Mouse (Mus musculus) natural killer cell, adult 2 months (primary cell): ENCODE results near the gene Dhx29.
A peak's percentile ranks its signal among the peaks of the same experiment; 100 is the strongest.

Experiments
- DNase-seq, 2 experiments: peaks; one replicate each; pipeline ENCODE4 v3.0.0; 2022; ENCODE audit warnings: low spot score in 2 of 2

Dhx29 gene

DNA sequence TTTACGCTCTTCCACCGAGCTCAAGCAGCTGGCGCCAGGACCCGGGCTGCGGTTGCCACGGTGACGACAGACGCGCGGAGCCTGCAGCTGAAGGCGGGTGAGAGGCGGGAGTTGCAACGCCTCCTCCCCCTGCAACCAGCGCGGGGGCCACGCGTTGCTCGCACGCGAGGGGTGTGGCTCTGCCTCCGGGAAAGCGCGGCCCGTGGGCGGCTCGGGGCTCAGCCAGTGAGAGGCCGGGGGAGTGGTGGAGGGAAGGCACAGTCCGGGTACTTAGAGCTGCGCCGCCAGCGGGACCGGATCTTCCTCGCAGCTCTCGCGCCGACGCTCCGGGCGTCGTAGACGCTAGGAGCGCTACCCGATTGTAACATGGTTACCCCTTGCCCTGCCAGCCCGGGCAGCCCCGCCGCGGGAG, 60.3 kb downstream of the Dhx29 start, which contains the start of gene Ccno:
Gene Ccno (plus strand): TSS at position 271 of the 412 bp plus-strand sequence.
- DNase-seq, result peak; percentile 69 to 81

DNA sequence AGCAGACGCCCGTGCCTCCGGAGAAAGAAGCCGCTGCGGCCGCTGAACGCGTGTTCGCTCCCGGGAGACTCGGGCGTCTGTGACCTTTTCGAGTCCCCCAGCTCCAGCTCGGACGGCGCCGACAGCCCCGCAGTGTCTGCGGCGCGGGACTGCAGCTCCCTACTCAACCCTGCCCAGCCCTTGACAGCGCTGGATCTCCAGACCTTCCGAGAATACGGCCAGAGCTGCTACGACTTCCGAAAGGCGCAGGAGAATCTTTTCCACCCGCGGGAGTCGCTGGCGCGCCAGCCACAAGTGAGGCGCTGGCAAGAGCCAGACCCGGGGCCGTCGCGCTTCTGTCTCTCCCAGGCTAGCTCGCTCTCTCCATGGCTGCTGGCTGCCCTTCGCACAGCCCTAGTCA, 60.7 kb downstream of the Dhx29 start:
- DNase-seq, result no peak

GRCm38 (mm10) chr13:112988866-112989265, 61.6 kb downstream of the Dhx29 start:
- no peak for DNase-seq

- DNase-seq, result no peak
Observed at GRCm38 (mm10) chr13:112989541-112989940, 62.3 kb downstream of the Dhx29 start.

DNA sequence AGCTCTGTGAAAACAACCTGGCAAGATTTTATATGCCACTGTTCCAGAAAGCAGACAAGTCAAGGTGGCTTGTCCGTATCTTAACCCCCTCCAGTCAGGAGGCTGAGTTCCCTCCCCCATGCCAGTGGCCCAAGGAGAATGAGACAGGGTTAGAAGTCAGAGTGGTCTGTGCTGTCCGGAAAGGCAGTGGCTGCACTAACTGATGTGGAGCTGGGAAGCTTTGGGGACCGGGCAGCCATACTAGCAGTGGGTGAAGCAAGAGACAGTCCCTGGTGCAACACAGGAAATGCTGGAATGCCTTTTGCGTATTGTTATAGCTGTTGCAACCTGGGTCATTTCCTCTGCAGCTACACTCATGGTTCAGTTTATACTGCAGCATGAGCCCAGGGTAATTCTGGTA, 63.1 kb downstream of the Dhx29 start:
- DNase-seq, result no peak

- no peak for DNase-seq
Observed at GRCm38 (mm10) chr13:112993531-112994152, 66.4 kb downstream of the Dhx29 start, which contains the start of gene Mcidas. Mcidas (plus strand) TSS chr13:112993845.

- peak; percentile 38 to 49 for DNase-seq
Observed at GRCm38 (mm10) chr13:112994191-112994590, 66.9 kb downstream of the Dhx29 start.

DNA sequence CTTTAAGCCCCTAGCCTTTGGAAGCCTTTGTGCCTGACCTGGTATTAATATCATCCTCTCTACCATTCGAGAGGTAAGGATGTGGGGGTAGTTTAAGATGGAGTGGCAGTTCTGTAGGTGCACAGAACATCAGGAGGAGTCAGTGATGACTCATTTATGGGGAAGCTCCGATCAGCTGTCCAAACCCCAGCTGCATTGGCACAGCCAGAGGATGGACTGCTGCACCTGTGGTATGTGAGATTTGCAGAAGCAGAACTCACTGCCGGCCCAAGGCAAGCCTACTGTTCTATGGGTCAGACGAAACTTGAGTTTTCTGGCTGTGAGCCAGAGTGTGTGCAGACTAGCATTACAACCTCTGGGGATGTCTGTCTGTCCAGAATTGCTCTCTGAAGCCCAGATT, 69.2 kb downstream of the Dhx29 start:
- no peak for DNase-seq

DNA sequence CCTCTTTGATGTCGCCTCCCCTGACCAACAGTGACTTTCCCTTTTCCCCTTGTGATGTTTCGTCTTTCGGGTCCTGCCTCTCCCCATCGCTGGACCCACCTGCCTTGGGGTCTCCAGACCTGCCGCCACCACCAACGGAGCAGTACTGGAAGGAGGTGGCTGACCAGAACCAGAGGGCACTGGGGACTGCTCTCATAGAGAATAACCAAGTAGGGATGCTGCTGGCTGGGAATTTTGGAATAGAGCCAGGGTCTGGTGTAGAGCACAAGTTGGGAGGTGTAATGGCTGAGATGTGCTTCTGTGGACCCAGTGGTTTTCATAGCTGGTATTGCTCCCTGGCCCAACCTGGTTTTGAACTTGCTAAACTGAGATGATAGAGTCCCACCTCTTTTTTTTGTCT, 70.1 kb downstream of the Dhx29 start:
- no peak for DNase-seq

DNA sequence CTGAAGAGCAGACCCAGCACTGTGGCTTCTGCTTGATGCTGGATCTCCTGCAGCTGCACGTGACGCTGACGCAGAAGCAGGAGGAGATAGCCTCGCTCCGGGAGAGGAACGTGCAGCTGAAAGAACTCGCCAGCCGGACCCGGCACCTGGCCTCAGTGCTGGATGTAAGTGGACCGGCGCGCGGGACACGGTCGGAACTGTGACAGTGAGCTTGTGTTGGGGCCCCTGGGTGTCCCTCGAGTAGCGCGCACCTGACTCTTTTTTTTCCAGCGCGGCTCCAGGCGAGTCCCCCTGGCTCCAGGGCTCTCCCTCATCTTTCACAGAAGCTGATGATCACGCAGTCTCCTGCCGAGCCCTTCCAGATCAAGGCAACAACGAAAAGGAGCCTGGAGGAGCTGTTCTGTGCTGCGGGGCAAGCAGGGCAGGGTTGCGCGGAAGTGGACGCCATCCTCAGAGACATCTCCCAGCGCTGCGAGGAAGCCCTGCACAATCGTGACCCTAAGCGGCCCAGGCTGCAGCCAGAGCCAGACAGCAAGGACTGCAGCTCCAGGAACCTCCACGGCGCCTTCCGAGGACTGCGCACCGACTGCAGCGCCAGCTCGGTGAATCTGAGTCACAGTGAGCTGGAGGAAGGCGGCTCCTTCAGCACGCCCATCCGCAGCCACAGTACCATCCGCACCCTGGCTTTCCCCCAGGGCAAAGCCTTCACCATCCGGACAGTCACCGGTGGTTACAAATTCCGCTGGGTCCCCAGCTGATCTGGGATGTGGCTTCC, 71.4 kb downstream of the Dhx29 start:
- DNase-seq, result no peak

DNA sequence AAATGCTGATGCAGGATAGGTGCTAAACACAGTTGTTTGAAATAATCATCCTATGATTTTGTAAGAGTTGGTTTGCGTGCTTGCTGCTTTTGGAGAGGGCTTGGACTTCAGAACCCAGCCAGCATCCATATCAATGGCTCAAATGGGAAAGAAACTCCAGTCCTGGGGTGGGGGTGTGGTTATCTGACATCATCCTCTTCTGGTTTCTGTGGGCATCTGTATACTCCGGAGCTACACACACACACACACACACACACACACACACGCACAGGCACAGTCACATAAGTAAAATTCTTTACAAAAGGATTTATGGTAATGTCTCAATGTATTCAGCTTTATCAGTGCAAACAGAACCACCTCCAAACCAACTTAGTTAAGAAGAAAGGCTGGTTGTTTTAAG, 72.8 kb downstream of the Dhx29 start:
- no peak for DNase-seq

- DNase-seq, result no peak
Observed at GRCm38 (mm10) chr13:113000576-113001318, 73.5 kb downstream of the Dhx29 start.

- no peak for DNase-seq
Observed at GRCm38 (mm10) chr13:113012683-113013082, 85.4 kb downstream of the Dhx29 start.

- peak; percentile 57 to 70 for DNase-seq
Observed at GRCm38 (mm10) chr13:113013174-113013953, 86.1 kb downstream of the Dhx29 start.
